Mouse (Mus musculus) heart, postnatal 0 days (tissue): ENCODE measurements around the gene Atp5g3. TPM values are rescaled to one million over a fixed set of nuclear protein-coding genes. Genes with fewer than 3 reads are reported as not detected.

ENCODE experiments used
- ATAC-seq: fragments of 200-750 bp; cut with Nextera tagmentation; 2 replicates; pipeline ENCODE4 v1.8.0; 2017; ENCODE audit warnings: low read depth, moderate number of reproducible peaks, moderate library complexity; ENCODE audit not compliant: insufficient read depth
- DNase-seq: peaks from one replicate; pipeline ENCODE4 v3.0.0-alpha.2; 2016; ENCODE audit warnings: low spot score
- H3K27ac ChIP-seq: fragments of 300-500 bp; sonication (generic); 2 replicates; pipeline ENCODE4 v1.5.1; 2014; ENCODE audit warnings: low read depth, mild to moderate bottlenecking
- H3K27me3 ChIP-seq: fragments of 300-500 bp; sonication (generic); 2 replicates; pipeline ENCODE4 v1.6.1; 2014; ENCODE audit warnings: low read length, mixed read lengths; ENCODE audit not compliant: control insufficient read depth, insufficient read depth
- H3K36me3 ChIP-seq: fragments of 300-500 bp; sonication (generic); replicated peaks from 2 replicates; pipeline ENCODE4 v1.6.1; 2014; ENCODE audit warnings: low read length, mixed read lengths; ENCODE audit not compliant: control insufficient read depth, insufficient read depth
- H3K4me1 ChIP-seq: fragments of 300-500 bp; sonication (generic); 2 replicates; pipeline ENCODE4 v1.6.1; 2014; ENCODE audit warnings: antibody characterized with exemption; ENCODE audit not compliant: control insufficient read depth, insufficient read depth
- H3K4me2 ChIP-seq: fragments of 300-500 bp; sonication (generic); 2 replicates; pipeline ENCODE4 v1.6.1; 2014; ENCODE audit warnings: low read depth, mild to moderate bottlenecking, low read length, moderate library complexity
- H3K4me3 ChIP-seq: fragments of 300-500 bp; sonication (generic); 2 replicates; pipeline ENCODE4 v1.5.1; 2014; ENCODE audit warnings: low read depth, low read length
- H3K9ac ChIP-seq: fragments of 300-500 bp; sonication (generic); replicated peaks from 2 replicates; pipeline ENCODE4 v1.6.1; 2014; ENCODE audit warnings: low read depth, low read length, mixed read lengths
- H3K9me3 ChIP-seq: fragments of 300-500 bp; sonication (generic); replicated peaks from 2 replicates; pipeline ENCODE4 v1.6.1; 2016; ENCODE audit warnings: low read length; ENCODE audit not compliant: control insufficient read depth
- CTCF ChIP-seq: IDR thresholded peaks from 2 replicates; pipeline ENCODE4 v1.5.1; 2016; ENCODE audit warnings: antibody characterized with exemption, control low read depth, low read depth
- EP300 ChIP-seq: IDR thresholded peaks from 2 replicates; pipeline ENCODE4 v1.6.1; 2016; ENCODE audit warnings: antibody characterized with exemption, low read depth
- WGBS: fragments of 180-500 bp; shearing (Covaris S2); extraction: QIAGEN DNeasy Blood & Tissue Kit; methylation state at CpG from one replicate; pipeline ENCODE4 v1.1.7; 2014; 5-methylcytosine and 5-hydroxymethylcytosine counted together
- polyA plus RNA-seq: library from polyadenylated mRNA; unstranded; fragments of >200 nt; fragmentation: Nextera tagmentation; extraction: Ambion mirVana; gene quantifications from 2 replicates; pipeline ENCODE4 v1.2.1, GENCODE M21; 2015
- total RNA-seq: library from RNA; depleted of rRNA; stranded (reverse); fragments of >200 nt; gene quantifications from 2 replicates; pipeline ENCODE4 v1.2.3, GENCODE M21; 2014; ENCODE audit warnings: low replicate concordance

The Atp5g3 gene
- total and polyA plus RNA-seq, 2 experiments from 2014 or later: 1,707 to 6,428 TPM

GRCm38 (mm10) chr2:73927711-73928110, 16.6 kb upstream of the Atp5g3 start:
- H3K27me3 ChIP-seq: no peaks in the 10 kb centered on the region
- no peak overlapping the region for H3K4me3 ChIP-seq
- H3K4me1 ChIP-seq: no peaks in the 10 kb centered on the region
- DNase-seq: no peak
- no peaks in the 10 kb centered on the region for H3K9me3 ChIP-seq
- H3K36me3 ChIP-seq: no peaks in the 10 kb centered on the region
- TF ChIP-seq EP300 (no peak), CTCF (no peak)
- ATAC-seq: no peak
- H3K4me2 ChIP-seq: no peak overlapping the region
- no peak overlapping the region for H3K27ac ChIP-seq
- H3K9ac ChIP-seq: no peak overlapping the region

- no peak for ATAC-seq
- no peak overlapping the region for H3K4me2 ChIP-seq
- TF ChIP-seq CTCF: no peak
- no peak overlapping the region for H3K27ac ChIP-seq
- DNase-seq: no peak
- no peaks in the 10 kb centered on the region for H3K36me3 ChIP-seq
- no peak overlapping the region for H3K9ac ChIP-seq
- 65% methylated on average over 3 of the region's 3 CpGs for WGBS
- no peaks in the 10 kb centered on the region for H3K27me3 ChIP-seq
- no peaks in the 10 kb centered on the region for H3K4me1 ChIP-seq
- no peaks in the 10 kb centered on the region for H3K9me3 ChIP-seq
- H3K4me3 ChIP-seq: no peak overlapping the region
Measured at GRCm38 (mm10) chr2:73925539-73925938, 14.4 kb upstream of the Atp5g3 start.

- no peak overlapping the region for H3K4me3 ChIP-seq
- H3K27me3 ChIP-seq: no peaks in the 10 kb centered on the region
- no peak overlapping the region for H3K27ac ChIP-seq
- no peak overlapping the region for H3K4me2 ChIP-seq
- H3K4me1 ChIP-seq: no peaks in the 10 kb centered on the region
- ATAC-seq (peak; percentile 51; the same call in 1 of the 2 replicates), DNase-seq (peak; percentile 55)
- WGBS: 14% methylated on average over 5 of the region's 5 CpGs
- H3K36me3 ChIP-seq: no peaks in the 10 kb centered on the region
- no peak overlapping the region for H3K9ac ChIP-seq
- TF ChIP-seq CTCF (peak; percentile 58), EP300 (no peak)
- H3K9me3 ChIP-seq: no peaks in the 10 kb centered on the region
Measured at GRCm38 (mm10) chr2:73925089-73925488, 14.0 kb upstream of the Atp5g3 start.

GRCm38 (mm10) chr2:73919642-73920041, 8.5 kb upstream of the Atp5g3 start:
- Histone ChIP-seq H3K36me3 (no peaks in the 10 kb centered on the region), H3K4me2 (no peak overlapping the region), H3K27me3 (no peaks in the 10 kb centered on the region), H3K27ac (no peak overlapping the region), H3K4me3 (no peak overlapping the region), H3K4me1 (no peaks in the 10 kb centered on the region), H3K9ac (no peak overlapping the region), H3K9me3 (no peaks in the 10 kb centered on the region)
- ATAC-seq (no peak), DNase-seq (no peak)
- 62% methylated on average over 7 of the region's 7 CpGs for WGBS
- TF ChIP-seq CTCF (no peak), EP300 (no peak)

- DNase-seq (no peak), ATAC-seq (no peak)
- H3K27ac ChIP-seq: peak overlapping the region; percentile 100; the same call in 1 of the 2 replicates
- TF ChIP-seq CTCF (no peak), EP300 (no peak)
- 55% methylated on average over 3 of the region's 3 CpGs for WGBS
- H3K4me3 ChIP-seq: no peak overlapping the region
- H3K36me3 ChIP-seq: peaks cover 19% of the 10 kb centered on the region
- H3K27me3 ChIP-seq: no peaks in the 10 kb centered on the region
- no peaks in the 10 kb centered on the region; the same call in 1 of the 2 replicates for H3K4me1 ChIP-seq
- H3K9me3 ChIP-seq: no peaks in the 10 kb centered on the region
- H3K4me2 ChIP-seq: no peak overlapping the region
- H3K9ac ChIP-seq: no peak overlapping the region
Measured at GRCm38 (mm10) chr2:73912264-73912663, 1.1 kb upstream of the Atp5g3 start.

GRCm38 (mm10) chr2:73910571-73911174, 453 bp downstream of the Atp5g3 start:
- WGBS: under 1% methylated on average over 38 of the region's 50 CpGs
- Histone ChIP-seq H3K27ac (peak overlapping the region; percentile 100), H3K9ac (peak overlapping the region; percentile 100), H3K36me3 (peaks cover 28% of the 10 kb centered on the region), H3K4me2 (peak overlapping the region; percentile 67), H3K27me3 (no peaks in the 10 kb centered on the region), H3K4me1 (no peaks in the 10 kb centered on the region; the same call in 1 of the 2 replicates), H3K9me3 (no peaks in the 10 kb centered on the region), H3K4me3 (peak overlapping the region; percentile 97)
- peak; percentile 64 for ATAC-seq
- peak; percentile 49; the same call in 1 of the 2 replicates for TF ChIP-seq EP300
- no peak for TF ChIP-seq CTCF
- peak; percentile 49 for DNase-seq
